Mouse (Mus musculus): ENCODE results near the gene Mylpf.

Gene Mylpf

GRCm38 (mm10) chr7:127207374-127208294 lies 1.1 kb upstream of the Mylpf start:
- DNase-seq (ENCODE audit: low spot score), result no peak

DNA sequence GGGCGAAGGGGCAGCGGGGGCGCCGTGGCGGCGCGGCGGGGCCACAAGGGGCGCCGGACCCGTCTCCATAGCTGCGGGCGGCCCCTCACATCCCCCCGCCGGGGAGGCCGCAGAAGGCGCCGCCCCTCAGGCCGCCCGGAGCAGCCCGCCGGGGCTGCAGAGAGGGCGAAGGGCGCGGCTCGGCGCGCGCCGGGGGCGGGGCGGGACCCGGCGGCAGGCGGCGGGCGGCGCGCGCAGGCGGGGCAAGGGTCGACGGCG lies 466 bp upstream of the Mylpf start, which contains the start of gene Tbc1d10b:
Gene Tbc1d10b (minus strand): TSS at position 174 of the 258 bp plus-strand sequence.
- DNase-seq (ENCODE audit: low spot score), result no peak

- no peak for DNase-seq (ENCODE audit: low spot score)
Observed at GRCm38 (mm10) chr7:127209851-127210250, 1.2 kb downstream of the Mylpf start.

- DNase-seq (ENCODE audit: low spot score), result no peak
Observed at GRCm38 (mm10) chr7:127210266-127210665, 1.6 kb downstream of the Mylpf start.

- no peak for DNase-seq (ENCODE audit: low spot score)
Observed at GRCm38 (mm10) chr7:127211014-127211745, 2.5 kb downstream of the Mylpf start.

DNA sequence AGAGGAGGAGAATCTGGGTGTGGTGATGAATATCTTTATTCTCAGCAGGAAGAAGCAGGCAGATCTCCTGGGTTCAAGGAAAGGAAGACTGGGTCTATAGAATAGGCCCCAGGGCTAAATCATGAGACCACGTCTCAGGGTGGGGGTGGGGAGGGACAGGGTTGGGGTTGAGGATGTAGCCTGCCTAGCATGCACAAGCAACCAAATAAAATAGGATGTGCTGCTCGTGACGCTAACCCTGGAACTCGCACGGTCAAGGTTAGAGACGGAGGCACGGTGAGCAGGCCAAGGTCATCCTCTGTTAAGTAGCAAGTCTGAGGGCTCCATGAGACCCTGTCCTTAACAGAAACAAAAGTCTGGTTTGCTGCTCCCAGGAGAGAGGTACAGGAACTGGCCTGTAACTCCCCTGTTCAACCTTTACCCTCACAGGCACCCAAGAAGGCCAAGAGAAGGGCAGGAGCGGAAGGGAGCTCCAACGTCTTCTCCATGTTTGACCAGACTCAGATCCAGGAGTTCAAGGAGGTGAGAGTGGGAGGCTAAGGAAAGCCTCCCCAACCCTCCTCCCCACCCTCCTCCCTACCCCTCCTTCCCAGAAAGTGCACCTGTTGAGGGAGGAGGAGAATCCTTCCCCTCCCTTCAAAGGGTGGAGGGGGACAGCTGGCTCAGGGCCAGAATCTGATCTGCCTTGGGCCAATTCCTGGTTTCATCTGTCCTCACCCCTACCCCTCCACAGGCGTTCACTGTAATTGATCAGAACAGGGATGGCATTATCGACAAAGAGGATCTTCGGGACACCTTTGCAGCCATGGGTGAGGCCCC lies 4.0 kb downstream of the Mylpf start:
- no peak for DNase-seq (ENCODE audit: low spot score)

DNA sequence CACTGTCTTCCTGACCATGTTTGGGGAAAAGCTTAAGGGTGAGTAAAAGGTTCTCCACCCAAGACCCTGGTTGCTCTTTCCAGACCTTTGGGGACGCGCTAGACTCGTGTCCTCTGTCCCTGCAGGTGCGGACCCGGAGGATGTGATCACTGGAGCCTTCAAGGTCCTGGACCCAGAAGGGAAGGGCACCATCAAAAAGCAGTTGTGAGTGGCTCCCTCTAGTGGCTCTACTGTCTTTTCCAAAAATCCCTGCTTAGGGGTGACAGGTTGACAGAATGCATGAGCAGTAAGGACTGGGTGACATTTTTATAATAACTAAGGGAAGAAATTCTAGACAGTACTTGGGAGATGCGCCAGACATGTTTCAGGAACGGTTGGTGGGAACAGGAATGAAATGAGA lies 4.8 kb downstream of the Mylpf start:
- DNase-seq (ENCODE audit: low spot score), result peak; percentile 53

GRCm38 (mm10) chr7:127213930-127214329 lies 5.2 kb downstream of the Mylpf start:
- no peak for DNase-seq (ENCODE audit: low spot score)

DNA sequence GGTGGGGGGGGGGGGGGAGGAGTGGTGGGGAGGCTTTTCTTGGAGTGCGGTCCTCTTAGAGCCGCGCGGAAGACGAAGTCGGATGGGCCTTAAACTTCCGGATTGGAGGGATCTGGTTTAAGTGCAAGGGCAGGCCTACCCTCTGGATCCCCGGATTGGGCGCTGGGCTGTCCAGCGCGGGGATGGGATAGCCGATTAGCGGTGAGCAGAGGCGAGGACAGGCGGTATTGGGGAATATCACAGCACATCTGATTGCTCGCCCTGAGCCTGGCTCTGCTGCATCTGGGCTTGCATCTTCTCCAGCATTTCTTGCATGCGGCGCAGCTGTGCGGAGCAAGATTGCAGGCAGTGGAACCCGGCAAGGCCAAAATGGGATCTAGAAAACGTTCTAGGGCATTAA lies 5.8 kb downstream of the Mylpf start:
- no peak for DNase-seq (ENCODE audit: low spot score)

- peak; percentile 69 for DNase-seq (ENCODE audit: low spot score)
Observed at GRCm38 (mm10) chr7:127214981-127215871, 6.5 kb downstream of the Mylpf start.

- no peak for DNase-seq (ENCODE audit: low spot score)
Observed at GRCm38 (mm10) chr7:127216307-127216706, 7.6 kb downstream of the Mylpf start.

GRCm38 (mm10) chr7:127217475-127217874 lies 8.8 kb downstream of the Mylpf start:
- DNase-seq (ENCODE audit: low spot score), result no peak

GRCm38 (mm10) chr7:127217901-127218642 lies 9.4 kb downstream of the Mylpf start:
- DNase-seq (ENCODE audit: low spot score), result no peak

GRCm38 (mm10) chr7:127218670-127219069 lies 10.0 kb downstream of the Mylpf start:
- DNase-seq (ENCODE audit: low spot score), result peak; percentile 63

DNA sequence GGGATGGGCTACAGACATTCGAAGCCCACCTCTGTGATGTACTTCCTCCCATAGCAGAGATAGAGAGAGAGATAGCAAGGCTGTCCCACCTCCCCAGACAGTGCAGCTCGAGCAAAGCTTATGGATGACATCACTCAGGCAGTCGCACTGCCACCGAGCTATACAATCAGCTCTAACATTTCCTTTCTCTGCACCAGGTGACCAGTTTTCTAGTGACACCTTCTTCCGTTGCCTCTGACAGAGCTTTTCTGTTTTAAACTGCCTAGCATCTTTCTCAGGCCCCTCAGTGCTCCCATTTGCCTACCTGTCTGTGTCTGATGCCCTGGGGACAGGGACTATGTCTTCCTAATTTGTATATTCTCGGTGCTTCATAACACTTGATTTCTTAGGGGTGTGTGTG lies 11.8 kb downstream of the Mylpf start:
- DNase-seq (ENCODE audit: low spot score), result no peak

- DNase-seq (ENCODE audit: low spot score), result no peak
Observed at GRCm38 (mm10) chr7:127223106-127223505, 14.4 kb downstream of the Mylpf start.

GRCm38 (mm10) chr7:127223515-127224478 lies 15.1 kb downstream of the Mylpf start:
- peak; percentile 48 for DNase-seq (ENCODE audit: low spot score)

DNA sequence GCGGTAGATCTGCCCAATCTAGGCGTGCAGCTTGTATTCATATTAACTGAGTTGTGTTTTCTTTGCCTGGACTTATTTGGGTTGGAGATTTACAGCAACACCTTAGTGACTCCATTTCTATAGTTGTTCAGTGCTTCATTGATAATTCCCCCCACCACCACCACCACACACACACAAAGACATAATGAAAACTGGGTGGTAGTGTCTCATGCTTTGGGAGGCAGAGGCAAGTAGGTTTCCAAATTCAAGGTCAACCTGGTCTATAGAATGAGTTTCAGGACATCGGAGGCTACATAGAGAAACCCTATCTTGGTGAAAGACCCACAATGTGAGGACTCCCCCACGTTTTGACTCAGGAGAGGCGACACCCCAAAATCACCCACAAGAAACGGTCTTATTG lies 15.9 kb downstream of the Mylpf start:
- DNase-seq (ENCODE audit: low spot score), result no peak

Measured in c-Kit-positive CD71-positive TER-119-positive erythroid progenitor cells, embryonic 14.5 days (primary cell).